Mouse (Mus musculus) midbrain, embryonic 10.5 days (tissue): ENCODE data around the gene Tmem120a. TPM values are rescaled to one million over a fixed set of nuclear protein-coding genes. Genes with fewer than 3 reads are reported as not detected.

Experiments
- DNase-seq: peaks from one replicate; pipeline ENCODE4 v3.0.0-alpha.2; 2017; ENCODE audit warnings: low spot score
- H3K27ac ChIP-seq: fragments of 300-500 bp; sonication (generic); replicated peaks from 2 replicates; pipeline ENCODE4 v1.5.1; 2016; ENCODE audit warnings: mild to moderate bottlenecking
- H3K27me3 ChIP-seq: fragments of 300-500 bp; sonication (generic); 2 replicates; pipeline ENCODE4 v1.6.1; 2016; ENCODE audit warnings: low read depth, mild to moderate bottlenecking; ENCODE audit not compliant: poor library complexity, severe bottlenecking
- H3K36me3 ChIP-seq: fragments of 300-500 bp; sonication (generic); 2 replicates; pipeline ENCODE4 v1.6.1; 2016; ENCODE audit warnings: mild to moderate bottlenecking, moderate library complexity
- H3K4me1 ChIP-seq: fragments of 300-500 bp; sonication (generic); 2 replicates; pipeline ENCODE4 v1.6.1; 2016
- H3K4me3 ChIP-seq: fragments of 300-500 bp; sonication (generic); 2 replicates; pipeline ENCODE4 v1.5.1; 2016; ENCODE audit warnings: mild to moderate bottlenecking, moderate library complexity
- H3K9me3 ChIP-seq: fragments of 300-500 bp; sonication (generic); replicated peaks from 2 replicates; pipeline ENCODE4 v1.6.1; 2016; ENCODE audit warnings: mild to moderate bottlenecking
- WGBS: fragments of 180-500 bp; shearing (Covaris S2); methylation state at CpG from one replicate; pipeline ENCODE4 v1.1.7; 2016; 5-methylcytosine and 5-hydroxymethylcytosine counted together
- polyA plus RNA-seq: library from polyadenylated mRNA; unstranded; fragments of >200 nt; fragmentation: Nextera tagmentation; extraction: Ambion mirVana; gene quantifications from 2 replicates; pipeline ENCODE4 v1.2.1, GENCODE M21; 2016

The Tmem120a gene
- polyA plus RNA-seq, 1 experiment from 2014 or later, result 65.9 TPM

DNA sequence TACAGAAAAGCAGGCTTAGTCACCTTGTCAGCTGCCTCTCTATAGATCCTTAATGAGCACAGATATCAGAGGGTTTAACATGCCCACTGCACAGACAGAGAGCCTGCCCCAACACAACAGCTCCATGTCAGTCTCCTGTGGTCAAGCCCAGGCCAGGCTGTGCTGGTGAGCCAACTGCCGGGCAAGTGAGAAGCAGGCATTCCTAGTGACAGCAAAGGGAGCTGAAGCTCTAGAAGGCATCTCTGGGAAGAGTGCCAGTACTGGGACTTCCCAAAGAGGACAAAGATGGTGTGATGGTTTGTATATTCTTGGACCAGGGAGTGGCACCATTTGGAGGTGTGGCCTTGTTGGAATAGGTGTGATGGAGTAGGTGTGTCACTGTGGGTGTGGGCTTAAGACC, 6.8 kb upstream of the Tmem120a start:
- no peak for DNase-seq
- Histone ChIP-seq H3K4me1 (no peaks in the 10 kb centered on the region), H3K36me3 (0 out of 2 replicates have a peak, but pooled peaks cover 2% of the 10 kb centered on the region), H3K27me3 (no peaks in the 10 kb centered on the region; the same call in 1 of the 2 replicates), H3K27ac (no peak overlapping the region), H3K4me3 (no peak overlapping the region), H3K9me3 (peaks cover 17% of the 10 kb centered on the region; the same call in 1 of the 2 replicates)
- WGBS, result 97% methylated on average over 1 of the region's 1 CpGs

GRCm38 (mm10) chr5:135744742-135745141, 494 bp upstream of the Tmem120a start:
- H3K9me3 ChIP-seq, result peaks cover 17% of the 10 kb centered on the region; the same call in 1 of the 2 replicates
- WGBS, result 26% methylated on average over 12 of the region's 12 CpGs
- no peak for DNase-seq

DNA sequence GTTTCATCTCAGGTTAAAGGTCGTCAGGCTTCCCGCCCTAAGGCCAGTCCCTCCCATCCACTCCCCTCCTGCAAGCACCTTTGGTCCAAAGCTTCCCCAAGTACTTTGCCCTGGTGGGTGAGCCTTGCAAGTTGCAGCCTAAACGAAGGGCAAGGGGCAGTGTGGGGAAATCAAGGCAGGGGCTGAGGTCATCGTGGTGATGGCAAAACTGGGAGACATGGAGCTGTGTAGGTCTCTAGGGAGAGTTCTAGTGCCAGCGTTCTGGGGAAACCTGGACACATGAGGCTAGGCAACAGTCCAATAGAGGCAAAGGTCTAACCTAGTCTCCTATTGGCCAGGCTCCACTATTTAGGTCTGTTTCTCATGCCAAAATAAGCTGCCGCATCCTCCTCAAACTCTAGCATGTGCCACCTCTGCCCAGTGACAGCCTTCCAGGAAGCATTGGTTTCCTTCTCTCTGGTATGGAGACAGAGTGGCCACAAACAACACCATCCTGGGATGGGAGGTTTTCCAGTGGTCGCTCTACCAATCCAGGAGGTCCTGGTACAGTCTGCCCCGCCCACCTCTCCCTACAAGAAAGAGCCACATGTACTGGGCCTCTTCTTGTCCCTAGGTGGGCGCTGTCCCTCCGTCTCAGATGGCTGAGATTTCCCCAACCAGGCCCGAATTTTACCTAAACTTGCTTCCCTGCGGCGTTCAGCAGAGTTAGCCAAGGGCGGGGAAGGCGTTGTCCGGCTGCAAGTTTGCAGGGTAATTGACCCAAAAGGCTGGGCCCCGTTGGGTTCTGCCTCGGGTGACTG, 1.1 kb downstream of the Tmem120a start:
- peaks cover 11% of the 10 kb centered on the region; the same call in 1 of the 2 replicates for H3K27me3 ChIP-seq
- H3K4me3 ChIP-seq, result peak overlapping the region; percentile 70
- H3K4me1 ChIP-seq, result peaks cover 23% of the 10 kb centered on the region
- peaks cover 9% of the 10 kb centered on the region; the same call in 1 of the 2 replicates for H3K9me3 ChIP-seq
- peak overlapping the region; percentile 79 for H3K27ac ChIP-seq
- DNase-seq, result peak; percentile 47
- 22% methylated on average over 18 of the region's 18 CpGs for WGBS
- peaks cover 34% of the 10 kb centered on the region for H3K36me3 ChIP-seq

More at GRCm38 (mm10) chr5:135744742-135745141, 494 bp upstream of the Tmem120a start:
- H3K27me3 ChIP-seq, result peaks cover 11% of the 10 kb centered on the region; the same call in 1 of the 2 replicates
- H3K4me1 ChIP-seq, result peaks cover 23% of the 10 kb centered on the region
- H3K4me3 ChIP-seq, result peak overlapping the region; percentile 70
- peak overlapping the region; percentile 79 for H3K27ac ChIP-seq
- peaks cover 24% of the 10 kb centered on the region for H3K36me3 ChIP-seq

DNA sequence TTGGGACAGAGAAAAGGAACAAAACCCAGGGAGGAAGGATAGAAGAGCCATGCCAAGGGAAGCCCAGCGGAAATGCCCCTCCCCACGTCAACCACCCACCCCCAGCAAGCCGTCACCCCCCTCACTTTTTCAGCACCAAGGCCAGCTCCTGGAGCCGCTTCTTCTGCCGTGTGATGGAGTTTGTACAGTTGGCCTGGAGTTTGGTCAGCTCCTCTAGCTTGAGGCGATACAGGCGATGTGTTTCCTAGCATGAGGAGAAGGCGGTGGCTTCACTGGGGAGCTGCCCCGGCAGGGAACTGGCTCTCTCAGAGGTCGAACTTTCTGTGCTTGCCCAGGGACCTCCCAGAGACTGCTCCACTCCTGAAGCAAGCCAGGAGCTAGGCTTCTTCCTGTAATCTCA, 2.1 kb downstream of the Tmem120a start:
- WGBS, result 69% methylated on average over 10 of the region's 10 CpGs
- no peak for DNase-seq
- no peak overlapping the region for H3K4me3 ChIP-seq
- peaks cover 23% of the 10 kb centered on the region for H3K4me1 ChIP-seq
- H3K27me3 ChIP-seq, result peaks cover 11% of the 10 kb centered on the region; the same call in 1 of the 2 replicates
- peaks cover 42% of the 10 kb centered on the region for H3K36me3 ChIP-seq
- H3K9me3 ChIP-seq, result no peaks in the 10 kb centered on the region; the same call in 1 of the 2 replicates
- no peak overlapping the region for H3K27ac ChIP-seq

- Histone ChIP-seq H3K36me3 (peaks cover 81% of the 10 kb centered on the region), H3K27me3 (no peaks in the 10 kb centered on the region), H3K27ac (no peak overlapping the region), H3K9me3 (no peaks in the 10 kb centered on the region), H3K4me3 (no peak overlapping the region), H3K4me1 (peaks cover 10% of the 10 kb centered on the region)
- WGBS, result 36% methylated on average over 6 of the region's 6 CpGs
- DNase-seq, result no peak
Observed at GRCm38 (mm10) chr5:135738266-135738665, 6.0 kb downstream of the Tmem120a start.

DNA sequence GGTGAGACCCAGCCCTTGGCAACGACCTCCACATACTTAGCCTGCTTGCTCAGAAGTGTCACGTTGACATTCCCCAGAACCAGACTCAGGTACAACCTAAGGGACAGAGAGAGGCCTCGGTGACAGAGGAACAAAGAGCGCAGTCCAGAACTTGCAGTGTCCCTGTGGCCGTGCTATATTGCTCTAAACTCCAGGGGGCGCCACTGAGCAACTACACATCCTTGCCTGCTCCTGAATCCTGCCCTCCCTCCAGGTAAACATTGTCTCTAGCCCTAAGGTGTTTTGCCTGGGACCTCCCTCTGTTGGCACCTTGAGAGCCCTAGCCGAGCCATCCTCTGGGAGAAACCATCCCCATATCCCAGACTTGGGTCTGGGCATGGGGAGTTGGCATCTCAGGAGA, 7.1 kb downstream of the Tmem120a start:
- 75% methylated on average over 7 of the region's 7 CpGs for WGBS
- no peak overlapping the region for H3K4me3 ChIP-seq
- H3K4me1 ChIP-seq, result no peaks in the 10 kb centered on the region
- DNase-seq, result no peak
- no peak overlapping the region for H3K27ac ChIP-seq
- H3K36me3 ChIP-seq, result peaks cover 90% of the 10 kb centered on the region
- H3K9me3 ChIP-seq, result no peaks in the 10 kb centered on the region
- no peaks in the 10 kb centered on the region for H3K27me3 ChIP-seq

- H3K27me3 ChIP-seq, result no peaks in the 10 kb centered on the region
- H3K9me3 ChIP-seq, result no peaks in the 10 kb centered on the region
- H3K27ac ChIP-seq, result no peak overlapping the region
- no peak for DNase-seq
- H3K36me3 ChIP-seq, result peaks cover 90% of the 10 kb centered on the region
- H3K4me3 ChIP-seq, result no peak overlapping the region
- H3K4me1 ChIP-seq, result no peaks in the 10 kb centered on the region
- WGBS, result 93% methylated on average over 16 of the region's 16 CpGs
Observed at GRCm38 (mm10) chr5:135736544-135736943, 7.7 kb downstream of the Tmem120a start.

GRCm38 (mm10) chr5:135735741-135736140, 8.5 kb downstream of the Tmem120a start:
- 94% methylated on average over 13 of the region's 13 CpGs for WGBS
- Histone ChIP-seq H3K4me1 (no peaks in the 10 kb centered on the region), H3K27me3 (no peaks in the 10 kb centered on the region), H3K9me3 (no peaks in the 10 kb centered on the region), H3K27ac (no peak overlapping the region), H3K4me3 (no peak overlapping the region), H3K36me3 (peaks cover 90% of the 10 kb centered on the region)
- no peak for DNase-seq

DNA sequence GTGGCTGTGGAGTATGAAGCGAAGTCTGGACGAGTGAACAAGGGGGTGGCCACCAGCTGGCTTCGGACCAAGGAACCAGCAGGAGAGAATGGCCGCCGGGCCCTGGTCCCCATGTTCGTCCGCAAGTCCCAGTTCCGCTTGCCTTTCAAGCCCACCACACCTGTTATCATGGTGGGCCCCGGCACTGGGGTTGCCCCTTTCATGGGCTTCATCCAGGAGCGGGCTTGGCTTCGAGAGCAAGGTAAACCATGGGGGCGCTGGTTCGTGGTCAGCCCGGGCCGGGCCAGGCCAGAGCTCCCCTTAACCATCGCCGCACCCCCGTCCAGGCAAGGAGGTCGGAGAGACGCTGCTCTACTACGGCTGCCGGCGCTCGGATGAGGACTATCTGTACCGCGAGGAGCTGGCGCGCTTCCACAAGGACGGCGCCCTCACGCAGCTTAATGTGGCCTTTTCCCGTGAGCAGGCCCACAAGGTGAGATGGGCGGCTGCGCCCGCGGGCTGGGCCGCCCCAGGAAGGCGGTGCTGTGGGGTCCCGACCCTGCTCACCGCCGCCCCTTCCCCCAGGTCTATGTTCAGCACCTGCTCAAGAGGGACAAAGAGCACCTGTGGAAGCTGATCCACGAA, 10.1 kb downstream of the Tmem120a start:
- no peak for DNase-seq
- WGBS, result 94% methylated on average over 42 of the region's 42 CpGs
- no peaks in the 10 kb centered on the region for H3K9me3 ChIP-seq
- no peaks in the 10 kb centered on the region for H3K4me1 ChIP-seq
- no peak overlapping the region for H3K4me3 ChIP-seq
- H3K27ac ChIP-seq, result no peak overlapping the region
- H3K27me3 ChIP-seq, result no peaks in the 10 kb centered on the region
- peaks cover 95% of the 10 kb centered on the region for H3K36me3 ChIP-seq

DNA sequence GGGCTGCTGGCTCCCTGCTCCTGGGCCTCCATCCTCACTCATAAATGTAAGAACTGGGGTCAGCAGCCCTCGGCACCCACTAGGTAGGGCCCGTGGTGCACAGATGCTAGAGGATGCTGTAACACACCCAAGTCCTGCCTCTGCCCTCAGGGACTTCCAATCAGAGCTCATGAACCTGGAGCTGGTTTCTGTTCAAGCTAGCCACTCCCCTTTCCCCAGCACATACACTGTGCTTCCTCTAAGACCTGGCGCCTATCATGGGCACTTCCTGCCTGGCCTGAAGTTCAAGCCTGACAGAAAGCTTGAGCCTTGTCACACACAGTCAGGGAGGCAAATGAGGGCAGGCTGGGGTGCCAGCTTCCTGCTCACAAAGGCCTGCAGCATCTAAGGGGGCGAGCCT, 11.2 kb downstream of the Tmem120a start:
- Histone ChIP-seq H3K36me3 (peaks cover 100% of the 10 kb centered on the region), H3K9me3 (no peaks in the 10 kb centered on the region)
- WGBS, result 98% methylated on average over 4 of the region's 4 CpGs

GRCm38 (mm10) chr5:135731322-135731721, 12.9 kb downstream of the Tmem120a start:
- H3K4me3 ChIP-seq, result no peak overlapping the region
- peaks cover 91% of the 10 kb centered on the region for H3K36me3 ChIP-seq
- H3K27ac ChIP-seq, result no peak overlapping the region
- H3K9me3 ChIP-seq, result no peaks in the 10 kb centered on the region
- H3K4me1 ChIP-seq, result peaks cover 16% of the 10 kb centered on the region
- no peaks in the 10 kb centered on the region for H3K27me3 ChIP-seq
- DNase-seq, result no peak
- WGBS, result 92% methylated on average over 16 of the region's 16 CpGs

More for the DNA sequence above, 11.2 kb downstream of the Tmem120a start:
- H3K4me3 ChIP-seq, result no peak overlapping the region
- no peaks in the 10 kb centered on the region for H3K27me3 ChIP-seq
- no peaks in the 10 kb centered on the region for H3K4me1 ChIP-seq
- DNase-seq, result no peak
- no peak overlapping the region for H3K27ac ChIP-seq

GRCm38 (mm10) chr5:135730916-135731315, 13.3 kb downstream of the Tmem120a start:
- Histone ChIP-seq H3K27ac (no peak overlapping the region), H3K9me3 (no peaks in the 10 kb centered on the region), H3K4me3 (no peak overlapping the region), H3K27me3 (no peaks in the 10 kb centered on the region), H3K4me1 (peaks cover 20% of the 10 kb centered on the region), H3K36me3 (peaks cover 87% of the 10 kb centered on the region)
- WGBS, result 97% methylated on average over 10 of the region's 10 CpGs
- no peak for DNase-seq

DNA sequence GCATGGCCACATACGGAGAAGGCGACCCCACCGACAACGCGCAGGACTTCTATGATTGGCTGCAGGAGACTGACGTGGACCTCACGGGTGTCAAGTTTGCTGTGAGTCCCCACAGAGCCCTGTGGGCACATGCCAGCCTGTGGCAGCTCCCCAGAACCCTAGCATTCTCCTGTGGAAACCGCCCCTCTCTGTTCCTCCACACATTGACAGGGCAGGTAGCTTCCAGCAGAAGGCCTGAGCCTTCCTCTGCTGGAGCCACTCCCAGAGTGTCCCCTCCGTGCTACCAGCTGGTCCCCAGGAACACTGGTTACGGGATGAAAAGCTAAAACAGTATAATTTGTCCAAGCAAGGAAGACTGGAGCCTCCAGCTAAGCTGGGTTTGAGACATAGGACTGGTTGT, 14.0 kb downstream of the Tmem120a start:
- Histone ChIP-seq H3K4me3 (no peak overlapping the region), H3K27ac (no peak overlapping the region), H3K9me3 (no peaks in the 10 kb centered on the region), H3K4me1 (peaks cover 26% of the 10 kb centered on the region), H3K27me3 (no peaks in the 10 kb centered on the region), H3K36me3 (peaks cover 81% of the 10 kb centered on the region)
- DNase-seq, result no peak
- WGBS, result 95% methylated on average over 10 of the region's 10 CpGs
